Mouse (Mus musculus) cerebellum, adult 2 months (tissue): ENCODE data around the gene Aff1. TPM values are rescaled to one million over a fixed set of nuclear protein-coding genes. Genes with fewer than 3 reads are reported as not detected.

ENCODE experiments used
- DNase-seq, 2 experiments: peaks; one replicate each; pipeline ENCODE4 v3.0.0; 2021
- H3K27ac ChIP-seq: fragments of 200-500 bp; 2 replicates; pipeline ENCODE4 v1.5.1; 2012; ENCODE audit warnings: low read length, control low read depth, inconsistent platforms; ENCODE audit not compliant: insufficient read depth
- H3K27me3 ChIP-seq: fragments of 200-500 bp; 2 replicates; pipeline ENCODE4 v1.6.1; 2012; ENCODE audit warnings: inconsistent platforms, mild to moderate bottlenecking, low read length, moderate library complexity; ENCODE audit not compliant: control insufficient read depth, insufficient read depth
- H3K4me1 ChIP-seq: fragments of 200-500 bp; 2 replicates; pipeline ENCODE4 v1.6.1; 2011; ENCODE audit warnings: low read length; ENCODE audit not compliant: control insufficient read depth, insufficient read depth
- H3K4me3 ChIP-seq: fragments of 200-500 bp; replicated peaks from 2 replicates; pipeline ENCODE3; 2011; ENCODE audit warnings: mild to moderate bottlenecking, low read depth, low read length, control low read depth; ENCODE audit not compliant: insufficient read depth
- CTCF ChIP-seq: fragments of 200-500 bp; IDR thresholded peaks from 2 replicates; pipeline ENCODE4 v1.5.1; 2011; ENCODE audit warnings: low read depth, mild to moderate bottlenecking, control low read depth, low read length, moderate library complexity, borderline replicate concordance; ENCODE audit not compliant: insufficient read depth
- POLR2A ChIP-seq: fragments of 200-500 bp; IDR thresholded peaks from 2 replicates; pipeline ENCODE4 v1.6.1; 2011; ENCODE audit warnings: low read length, control low read depth, borderline replicate concordance; ENCODE audit not compliant: insufficient read depth
- WGBS: fragments of 180-500 bp; shearing (Covaris S2); methylation state at CpG from one replicate; pipeline ENCODE4 v1.1.7; 2018; 5-methylcytosine and 5-hydroxymethylcytosine counted together
- polyA plus RNA-seq: library from polyadenylated mRNA; depleted of rRNA; stranded (reverse); fragments of >200 nt; gene quantifications from 2 replicates; pipeline ENCODE4 v1.2.3, GENCODE M21; 2012

Aff1 gene
- polyA plus RNA-seq, 1 experiment: 9.3 TPM

GRCm38 (mm10) chr5:103765758-103766431 lies 73.7 kb downstream of the Aff1 start:
- Histone ChIP-seq H3K4me1 (no peaks in the 10 kb centered on the region), H3K4me3 (no peak overlapping the region), H3K27me3 (no peaks in the 10 kb centered on the region), H3K27ac (no peak overlapping the region)
- TF ChIP-seq POLR2A: no peak
- no peak for TF ChIP-seq CTCF
- WGBS: 99% methylated on average over 2 of the region's 2 CpGs
- DNase-seq: no peak

- Histone ChIP-seq H3K27ac (no peak overlapping the region), H3K4me1 (no peaks in the 10 kb centered on the region), H3K27me3 (no peaks in the 10 kb centered on the region), H3K4me3 (no peak overlapping the region)
- 96% methylated on average over 4 of the region's 4 CpGs for WGBS
- no peak for TF ChIP-seq POLR2A
- no peak for TF ChIP-seq CTCF
- DNase-seq: no peak
These were observed 74.2 kb downstream of the Aff1 start for GRCm38 (mm10) chr5:103766432-103766815.

- no peak for TF ChIP-seq POLR2A
- Histone ChIP-seq H3K27me3 (no peaks in the 10 kb centered on the region), H3K4me1 (no peaks in the 10 kb centered on the region), H3K4me3 (no peak overlapping the region), H3K27ac (no peak overlapping the region)
- WGBS: 84% methylated on average over 3 of the region's 3 CpGs
- DNase-seq: no peak
These were observed 76.8 kb downstream of the Aff1 start for GRCm38 (mm10) chr5:103768961-103769360.

GRCm38 (mm10) chr5:103769701-103770100 lies 77.5 kb downstream of the Aff1 start:
- Histone ChIP-seq H3K27ac (no peak overlapping the region), H3K4me3 (no peak overlapping the region), H3K4me1 (no peaks in the 10 kb centered on the region), H3K27me3 (no peaks in the 10 kb centered on the region)
- no peak for TF ChIP-seq CTCF
- TF ChIP-seq POLR2A: no peak
- WGBS: 94% methylated on average over 9 of the region's 9 CpGs
- DNase-seq: no peak

- no peak for DNase-seq
- H3K27me3 ChIP-seq: no peaks in the 10 kb centered on the region
- 71% methylated on average over 6 of the region's 6 CpGs for WGBS
- no peak overlapping the region for H3K4me3 ChIP-seq
- TF ChIP-seq CTCF (no peak), POLR2A (no peak)
- no peaks in the 10 kb centered on the region for H3K4me1 ChIP-seq
- no peak overlapping the region for H3K27ac ChIP-seq
These were observed 78.5 kb downstream of the Aff1 start for GRCm38 (mm10) chr5:103770447-103771222.

GRCm38 (mm10) chr5:103771380-103771779 lies 79.2 kb downstream of the Aff1 start:
- TF ChIP-seq CTCF: no peak
- no peak for TF ChIP-seq POLR2A
- H3K27me3 ChIP-seq: no peaks in the 10 kb centered on the region
- H3K4me3 ChIP-seq: no peak overlapping the region
- no peak overlapping the region for H3K27ac ChIP-seq
- no peak for DNase-seq
- WGBS: 82% methylated on average over 6 of the region's 6 CpGs
- H3K4me1 ChIP-seq: no peaks in the 10 kb centered on the region

GRCm38 (mm10) chr5:103772252-103772651 lies 80.1 kb downstream of the Aff1 start:
- Histone ChIP-seq H3K27ac (peak overlapping the region; percentile 4; the same call in 1 of the 2 replicates), H3K27me3 (no peaks in the 10 kb centered on the region), H3K4me3 (no peak overlapping the region), H3K4me1 (no peaks in the 10 kb centered on the region)
- DNase-seq: no peak
- WGBS: 25% methylated on average over 4 of the region's 4 CpGs
- TF ChIP-seq POLR2A (no peak), CTCF (no peak)

- Histone ChIP-seq H3K27me3 (no peaks in the 10 kb centered on the region), H3K27ac (peak overlapping the region; percentile 74; the same call in 1 of the 2 replicates), H3K4me3 (no peak overlapping the region), H3K4me1 (no peaks in the 10 kb centered on the region)
- TF ChIP-seq CTCF (no peak), POLR2A (no peak)
- 41% methylated on average over 5 of the region's 5 CpGs for WGBS
- DNase-seq: no peak
These were observed 81.0 kb downstream of the Aff1 start for GRCm38 (mm10) chr5:103773100-103773552.
